Mouse (Mus musculus) heart, adult 18-20 months (tissue): ENCODE measurements around the gene Dscam. TPM values are rescaled to one million over a fixed set of nuclear protein-coding genes. Genes with fewer than 3 reads are reported as not detected.
"Not testable (repeated sequence)": the region's sequence is repeated elsewhere in the genome, so short reads cannot be mapped to it uniquely, and the experiment has no call there.

Experiments used
- DNase-seq, 2 experiments: peaks; one replicate each; pipeline ENCODE4 v3.0.0; 2021 to 2022; ENCODE audit warnings: mixed read lengths in 1 of 2
- total RNA-seq, 2 experiments: library from RNA; stranded (reverse); gene quantifications; 2 replicates each; pipeline ENCODE4 v1.2.3; 2021

The Dscam gene
- total RNA-seq, 2 experiments from 2014 or later, result 0.05 TPM; not detected in 1

DNA sequence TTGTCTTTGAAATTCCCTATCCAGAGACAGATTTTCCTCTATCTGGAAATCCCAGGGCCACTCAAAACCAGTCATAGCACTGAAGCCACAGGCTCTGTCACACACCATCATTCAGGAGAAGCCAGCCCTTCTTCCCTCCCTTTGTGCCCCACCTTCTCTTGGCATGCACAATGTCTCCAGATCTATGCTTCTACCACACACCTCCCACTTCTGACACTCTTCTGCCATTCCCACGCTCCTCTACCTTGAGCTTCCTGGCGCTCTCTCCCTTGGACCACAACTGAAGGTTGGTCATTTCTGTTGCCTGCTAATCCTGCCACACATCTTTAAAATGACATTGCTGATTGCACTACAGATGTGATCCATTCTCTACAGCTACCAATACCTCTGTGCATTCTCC lies 235.8 kb downstream of the Dscam start:
- no peak for DNase-seq

DNA sequence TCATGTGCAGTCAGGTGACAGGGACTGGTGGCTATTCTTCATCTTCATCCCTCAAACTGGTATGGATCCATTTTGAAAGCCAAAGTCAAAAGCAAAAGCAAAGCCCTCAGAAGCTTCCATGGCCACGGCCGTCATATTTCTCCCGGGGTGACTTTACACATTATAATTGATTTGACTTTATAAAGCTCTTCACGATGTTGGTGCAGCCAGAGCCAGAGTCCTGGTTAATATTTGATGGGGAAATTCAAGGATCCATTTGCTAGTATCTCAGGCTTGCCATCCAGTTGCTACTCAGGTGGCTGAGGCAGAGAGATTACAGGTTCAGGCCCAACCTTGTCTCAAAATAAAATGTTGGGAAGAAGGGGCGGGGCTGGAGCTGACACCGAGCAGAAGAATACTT lies 238.3 kb downstream of the Dscam start:
- no peak for DNase-seq

DNA sequence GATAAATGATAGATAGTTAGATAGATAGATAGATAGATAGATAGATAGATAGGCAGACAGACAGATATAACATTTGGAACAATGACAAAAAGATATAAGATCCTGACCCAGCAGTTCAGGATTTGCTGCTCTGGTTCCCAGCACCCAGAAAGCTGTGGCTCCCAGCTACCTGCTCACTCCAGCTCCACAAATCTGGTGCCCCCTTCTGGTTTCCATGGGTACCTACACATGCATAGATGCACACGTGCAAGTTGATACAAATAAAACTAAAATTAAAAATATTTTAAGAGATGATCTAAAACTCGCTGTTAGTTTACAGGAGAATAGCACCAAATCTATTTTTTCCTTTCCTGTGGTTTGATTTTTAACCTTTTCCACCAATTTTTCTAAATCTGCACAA lies 238.8 kb downstream of the Dscam start:
- DNase-seq, result no peak

DNA sequence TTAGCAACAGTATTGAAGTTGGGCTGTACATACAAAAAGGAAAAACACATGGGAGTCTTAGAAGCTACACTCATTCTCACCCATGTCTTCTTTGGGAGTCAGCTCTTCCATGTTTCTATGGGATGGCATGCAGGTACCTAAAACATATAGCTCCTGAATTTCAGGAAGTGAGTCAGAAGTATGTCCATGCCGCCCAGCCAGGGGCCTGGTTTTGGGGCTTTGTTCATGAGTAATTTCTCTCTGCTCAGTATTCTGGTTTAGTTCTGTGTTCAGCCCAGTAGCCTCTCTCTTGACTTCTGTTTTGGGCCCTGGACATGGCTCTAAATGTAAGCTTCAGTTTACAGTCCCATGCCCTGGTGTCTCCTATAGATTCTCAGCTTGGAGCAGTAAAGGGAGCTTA lies 242.5 kb downstream of the Dscam start:
- no peak for DNase-seq

DNA sequence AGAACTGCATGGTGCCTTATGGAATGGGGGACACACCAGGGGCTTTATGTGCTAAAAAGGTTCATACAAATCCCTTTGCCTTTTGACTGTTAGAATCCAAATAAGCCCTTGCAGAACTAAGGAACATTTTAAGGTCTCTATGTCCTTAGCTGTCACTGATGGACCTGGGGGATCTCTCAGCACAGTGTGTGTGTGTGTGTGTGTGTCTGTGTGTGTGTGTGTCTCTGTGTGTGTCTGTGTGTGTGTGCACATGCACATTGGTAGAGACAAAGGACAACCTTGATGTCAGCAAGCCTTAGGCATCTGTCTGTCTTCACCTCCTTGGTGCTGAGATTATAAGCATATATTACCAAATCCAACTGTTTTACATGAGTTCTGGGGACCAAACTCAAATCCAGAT lies 243.1 kb downstream of the Dscam start:
- no peak for DNase-seq

DNA sequence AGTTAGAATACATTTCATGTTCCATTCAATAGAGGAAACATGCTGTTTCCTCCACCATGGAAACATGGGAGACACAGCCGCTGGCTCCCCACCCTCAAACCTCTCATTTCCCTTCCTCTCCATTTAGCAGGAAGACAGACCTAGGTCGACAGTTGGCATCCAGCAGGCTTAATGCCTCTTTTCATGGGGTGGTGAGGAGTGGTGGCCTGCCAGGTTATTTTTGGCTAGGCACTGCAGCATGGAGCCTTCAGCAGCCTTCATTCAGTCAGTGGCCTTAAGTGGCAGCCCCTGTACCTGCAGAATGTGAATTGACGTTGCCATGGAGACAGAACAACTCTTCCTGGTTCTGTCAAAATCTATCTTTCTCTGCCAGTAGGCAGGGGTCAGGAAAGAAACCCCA lies 243.6 kb downstream of the Dscam start:
- DNase-seq, result no peak

DNA sequence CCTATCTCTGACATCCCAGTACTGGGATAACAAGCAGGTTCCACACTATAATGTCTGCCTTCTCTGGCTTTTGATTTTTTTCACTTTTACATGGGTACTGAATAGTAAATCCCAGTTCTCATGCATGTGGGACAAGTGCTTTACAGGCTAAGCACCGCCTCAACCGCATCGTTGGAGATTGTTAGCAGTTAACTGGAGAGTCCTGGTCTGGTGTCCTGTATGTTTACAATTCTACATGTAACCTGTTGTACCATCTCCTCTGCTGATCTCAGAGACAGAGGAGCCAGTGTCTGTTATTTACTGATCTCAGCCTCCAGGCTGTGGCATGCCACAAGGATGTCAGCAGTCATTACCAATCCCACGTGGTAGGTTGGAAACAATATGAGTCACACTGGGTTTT lies 246.6 kb downstream of the Dscam start:
- DNase-seq, result no peak

DNA sequence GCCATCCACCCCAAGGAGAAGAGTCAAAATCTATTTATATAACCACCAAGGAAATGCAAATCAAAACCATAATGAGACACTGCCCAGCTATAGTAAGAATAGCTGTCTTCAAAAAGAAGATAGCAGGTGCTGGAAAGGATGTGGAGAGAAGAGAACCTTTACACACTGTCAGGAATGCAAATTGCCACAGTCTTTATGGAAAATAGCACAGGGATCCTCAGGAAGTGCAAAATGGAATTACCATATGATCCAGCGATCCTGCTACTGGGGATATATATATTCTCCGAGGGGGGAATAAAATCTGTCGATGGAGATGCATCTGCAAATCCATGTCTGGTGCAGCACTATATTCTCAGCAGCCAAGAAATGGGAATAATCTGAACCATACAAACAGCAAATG lies 256.1 kb downstream of the Dscam start:
- DNase-seq, result no peak

DNA sequence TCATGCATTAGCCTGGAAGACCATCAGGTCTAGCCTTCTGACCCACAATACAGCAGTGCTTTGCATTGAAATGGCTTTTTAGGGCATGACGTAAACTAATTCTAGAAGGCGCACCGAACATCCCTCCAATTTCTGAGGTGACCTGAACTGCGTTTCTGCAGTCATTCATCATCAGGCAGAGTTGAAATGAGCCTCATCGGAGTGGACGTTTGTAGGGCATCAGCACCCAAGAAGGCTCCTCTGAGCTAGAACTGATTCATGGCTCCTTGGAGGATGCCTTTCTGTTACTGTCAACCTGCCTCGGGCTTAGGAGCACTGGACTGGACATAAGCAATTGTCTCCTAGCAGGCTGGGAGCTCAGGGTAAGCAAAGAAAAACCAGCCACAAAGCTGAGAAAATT lies 257.7 kb downstream of the Dscam start:
- no peak for DNase-seq

DNA sequence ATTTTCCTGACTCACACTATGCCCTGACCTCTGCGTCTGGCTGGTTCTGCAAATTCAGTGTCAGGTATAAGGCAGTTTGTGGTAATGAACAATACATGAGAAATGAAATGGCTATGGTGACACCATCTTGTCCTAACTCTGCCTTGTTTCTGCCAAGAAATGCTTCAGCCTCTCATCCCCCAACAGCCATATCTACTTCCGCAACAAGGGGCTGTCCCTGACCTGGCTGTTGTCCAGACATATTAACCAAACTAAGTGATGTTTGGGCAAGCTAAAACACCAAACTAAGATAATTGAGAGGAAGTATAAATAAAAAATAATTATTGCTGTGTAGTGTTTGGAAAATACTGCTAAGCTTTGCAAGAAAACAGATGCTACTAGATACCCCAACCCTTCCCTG lies 258.4 kb downstream of the Dscam start:
- DNase-seq, result no peak

DNA sequence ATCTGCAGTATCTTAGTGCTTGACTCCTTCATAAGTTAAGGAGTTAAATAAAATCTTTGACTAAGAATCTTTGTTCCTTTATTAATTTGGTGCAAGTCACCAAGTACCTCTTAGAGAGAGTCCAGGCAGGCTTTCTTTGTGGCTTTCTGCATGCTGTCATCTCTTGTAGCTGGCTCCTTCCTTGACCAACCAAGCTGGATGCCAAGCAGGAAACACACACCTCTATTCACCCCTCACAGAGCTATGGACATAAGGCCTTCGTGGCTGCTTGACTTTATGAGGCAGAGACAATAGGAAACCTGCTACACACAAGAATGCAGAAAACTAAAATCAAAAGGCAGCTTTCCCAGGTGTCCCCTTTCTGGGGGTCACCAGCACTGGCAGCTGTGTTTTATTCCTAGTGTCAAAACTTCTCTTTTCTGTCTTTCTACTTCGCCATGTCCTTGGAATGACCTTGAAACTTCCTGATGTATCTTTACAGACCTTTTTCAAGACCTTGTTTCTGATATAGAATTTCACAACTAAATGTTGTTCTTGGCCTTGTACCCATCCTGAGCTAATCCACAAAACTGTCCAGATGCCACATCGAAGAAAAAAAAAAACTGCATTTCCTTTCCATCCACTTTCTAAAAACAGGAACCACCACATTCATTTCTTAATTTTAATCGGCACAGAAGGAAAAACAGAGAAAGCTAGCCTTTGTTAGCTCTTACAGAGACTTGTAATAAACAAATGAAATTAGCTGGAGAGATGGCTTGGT lies 260.0 kb downstream of the Dscam start:
- DNase-seq, result no peak

DNA sequence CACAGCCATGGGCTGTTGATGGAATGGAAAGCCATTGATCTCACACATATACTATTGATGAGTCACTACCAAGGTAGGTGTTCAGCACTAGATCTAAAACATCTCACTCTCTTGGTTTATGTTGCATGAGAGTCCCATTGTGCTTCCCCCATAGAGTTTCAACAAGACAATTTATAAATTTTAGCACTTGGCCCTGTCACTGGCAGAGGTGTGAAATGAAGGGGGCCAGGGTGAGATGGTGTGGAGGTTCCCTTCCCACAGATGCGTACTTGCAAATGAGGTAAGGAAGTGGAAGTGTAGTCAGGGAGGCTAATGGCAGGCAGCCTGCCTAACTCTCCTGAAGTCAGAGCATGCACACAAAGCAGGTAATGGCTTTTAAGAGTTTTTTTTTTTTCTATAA lies 262.7 kb downstream of the Dscam start:
- DNase-seq, result no peak

DNA sequence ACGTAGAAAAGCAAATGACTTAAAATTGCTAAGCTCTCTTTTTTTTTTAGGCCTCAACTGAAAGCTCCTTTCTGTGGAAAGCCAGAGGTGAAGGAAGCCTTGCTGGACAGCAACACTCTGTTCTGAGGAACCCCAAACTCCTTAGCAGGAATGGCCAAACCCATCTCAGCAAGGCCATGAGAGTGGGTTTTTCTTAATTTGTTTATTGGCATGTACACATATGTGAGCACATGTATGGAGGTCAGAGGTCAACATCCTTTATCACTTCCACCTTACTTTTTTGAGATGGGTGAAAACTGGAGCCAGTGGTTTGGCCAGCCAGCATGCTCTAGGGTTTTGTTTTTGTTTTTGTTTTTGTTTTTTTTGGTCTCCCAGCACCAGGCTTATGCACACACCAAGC lies 263.5 kb downstream of the Dscam start:
- no peak for DNase-seq

DNA sequence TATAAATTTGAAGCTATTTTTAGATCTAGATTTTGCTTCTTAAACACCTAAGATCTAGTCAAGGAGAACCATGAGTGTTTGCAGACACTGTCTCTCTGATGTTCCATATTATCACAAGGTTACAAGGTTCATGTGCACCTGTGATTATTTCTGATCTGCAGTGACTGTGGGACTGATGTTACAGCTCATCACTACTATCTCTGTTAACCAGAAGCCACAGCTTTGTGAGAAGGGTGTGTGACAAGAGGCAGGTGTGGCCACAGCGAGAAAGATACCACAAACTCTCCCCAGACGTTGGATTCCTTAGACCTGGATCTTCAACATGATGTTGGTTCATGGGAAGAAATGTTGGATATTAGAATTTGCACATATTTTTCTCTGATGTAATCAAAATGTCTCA lies 263.9 kb downstream of the Dscam start:
- DNase-seq, result no peak

DNA sequence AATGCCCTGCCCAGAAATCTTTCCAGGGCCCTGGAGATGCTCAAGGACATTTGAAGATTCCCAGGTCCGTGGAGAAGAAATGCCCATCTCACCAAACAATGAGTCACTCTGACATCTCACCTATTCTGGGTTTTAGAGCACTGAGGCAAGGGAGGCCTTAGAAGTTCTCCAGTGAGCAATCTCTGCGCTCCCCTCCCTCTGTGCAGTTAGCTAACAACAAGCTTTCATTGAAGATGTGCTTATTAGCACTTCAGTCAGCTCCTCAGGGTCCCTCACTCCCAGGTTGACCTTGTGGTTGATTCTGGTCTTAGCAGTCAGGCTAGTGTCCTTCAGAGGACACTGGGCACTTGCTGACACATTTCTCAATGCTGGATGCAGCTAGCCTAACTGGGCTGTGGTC lies 265.8 kb downstream of the Dscam start:
- no peak for DNase-seq

DNA sequence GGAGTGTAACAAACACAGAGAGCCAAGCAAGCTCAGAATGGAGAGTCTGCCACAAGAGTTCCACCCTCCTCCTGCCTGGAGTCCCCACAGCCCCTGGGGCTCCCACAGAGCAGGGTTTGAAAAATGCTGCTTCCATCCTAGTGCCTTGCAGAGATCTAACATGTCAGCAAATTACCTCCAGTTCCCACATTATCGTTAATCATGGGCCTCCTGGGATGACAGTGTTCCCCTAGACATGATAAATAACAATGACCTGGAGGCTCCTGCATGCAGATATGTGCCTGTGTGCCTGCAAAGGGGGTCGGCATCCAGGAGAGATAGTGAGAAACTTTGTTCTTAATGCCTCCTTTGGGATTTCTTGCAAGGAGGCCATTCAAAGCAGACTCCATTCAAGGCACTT lies 266.2 kb downstream of the Dscam start:
- no peak for DNase-seq

DNA sequence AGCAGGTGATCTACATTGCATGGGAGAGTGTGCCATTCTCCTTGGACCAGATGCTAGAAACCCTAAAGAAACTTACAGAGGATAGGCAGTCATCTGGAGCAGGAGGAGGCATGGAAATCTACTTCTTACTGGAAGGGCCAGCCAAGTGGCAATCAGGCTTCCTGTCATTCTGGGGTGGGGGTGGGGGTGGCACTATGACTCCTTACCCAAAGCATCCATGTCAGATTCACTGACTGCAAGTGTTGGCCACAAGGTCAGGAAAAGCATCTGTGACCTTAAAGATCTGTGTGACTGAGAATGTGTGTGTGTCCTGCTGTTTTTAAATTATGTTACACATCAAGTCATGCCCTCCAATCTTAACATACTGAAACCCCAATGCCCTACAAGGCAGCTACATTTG lies 268.0 kb downstream of the Dscam start:
- DNase-seq, result no peak

DNA sequence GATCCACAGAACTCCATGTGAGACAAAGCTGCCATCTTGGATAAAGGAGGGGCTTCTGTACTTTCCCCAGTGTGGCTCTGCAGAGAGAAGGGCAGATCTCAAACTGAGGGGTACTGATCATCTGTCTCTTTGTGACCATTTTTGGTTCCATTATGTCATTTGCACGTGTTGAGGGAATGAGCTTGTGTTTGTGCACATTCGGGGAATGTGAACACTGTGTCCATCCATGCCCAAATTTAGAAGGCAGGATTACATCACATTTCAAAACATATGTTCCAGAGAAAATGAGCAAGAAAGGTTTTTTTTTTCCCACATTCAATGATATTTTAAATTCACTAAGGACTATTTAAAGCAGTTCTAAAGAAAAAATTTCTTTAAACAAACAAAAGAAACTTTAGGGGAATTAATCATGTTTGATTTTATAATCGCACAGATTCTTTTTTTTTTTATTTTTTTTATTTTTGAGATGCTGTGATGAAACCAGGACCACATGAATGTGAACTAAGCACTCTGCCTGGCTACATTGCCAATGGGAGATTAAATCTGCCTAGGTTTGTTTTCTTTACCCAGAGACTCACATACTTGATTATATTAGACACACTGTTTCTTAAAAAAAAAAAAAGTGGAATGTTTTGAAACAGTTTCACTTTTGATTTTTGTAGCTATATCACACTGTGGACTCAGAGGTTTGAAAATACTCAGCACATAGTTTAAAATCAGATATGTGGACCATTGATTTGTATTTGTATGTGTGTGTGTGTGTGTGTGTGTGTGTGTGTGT lies 269.1 kb downstream of the Dscam start:
- DNase-seq, result no peak

DNA sequence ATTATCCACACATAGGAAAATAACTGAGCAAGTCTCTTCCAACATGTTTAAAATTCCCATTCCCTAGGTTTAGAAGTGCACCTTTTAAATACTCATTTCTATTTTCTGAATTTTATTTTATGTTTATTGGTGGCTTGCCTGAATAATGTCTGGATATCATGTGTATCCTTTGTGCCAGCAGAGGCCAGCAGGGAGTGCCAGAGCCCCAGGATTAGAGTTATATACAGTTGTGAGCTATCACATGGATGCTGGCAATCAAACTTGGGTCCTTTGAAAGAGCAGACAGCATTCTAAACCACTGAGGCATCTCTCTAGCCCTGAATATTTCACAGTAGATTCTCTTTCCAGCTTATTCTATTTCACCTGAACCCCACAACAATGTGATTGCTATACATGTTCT lies 271.2 kb downstream of the Dscam start:
- no peak for DNase-seq

DNA sequence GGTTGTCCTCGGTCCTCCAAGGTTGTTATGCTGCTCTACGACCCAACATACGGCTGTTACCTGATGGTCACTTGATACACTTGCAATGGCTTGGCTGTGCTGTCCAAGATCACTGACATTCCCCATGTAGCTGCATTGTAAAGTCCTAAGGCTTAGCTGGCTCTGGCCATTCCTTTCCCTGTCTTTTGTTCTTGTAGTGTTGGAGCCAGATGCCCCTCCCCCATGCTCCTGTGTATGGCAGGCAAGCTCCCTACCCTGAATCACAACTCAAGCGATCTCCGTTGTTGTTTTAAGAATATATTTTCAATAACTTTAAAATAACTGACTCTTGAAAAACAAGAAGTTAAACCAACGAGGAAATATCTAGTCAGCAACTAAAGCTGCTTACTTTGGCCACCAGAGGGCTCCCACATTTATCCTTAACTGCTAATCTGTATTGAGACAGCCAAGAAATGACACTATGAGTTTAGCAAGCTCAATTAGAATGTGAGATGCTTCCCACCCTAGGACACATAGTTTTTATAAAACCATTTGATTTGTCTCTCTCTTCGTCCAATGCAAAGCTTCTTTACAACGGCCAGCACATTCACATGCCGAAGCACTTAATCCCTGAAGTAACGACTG lies 273.9 kb downstream of the Dscam start:
- DNase-seq, result peak; percentile 3 to 37

DNA sequence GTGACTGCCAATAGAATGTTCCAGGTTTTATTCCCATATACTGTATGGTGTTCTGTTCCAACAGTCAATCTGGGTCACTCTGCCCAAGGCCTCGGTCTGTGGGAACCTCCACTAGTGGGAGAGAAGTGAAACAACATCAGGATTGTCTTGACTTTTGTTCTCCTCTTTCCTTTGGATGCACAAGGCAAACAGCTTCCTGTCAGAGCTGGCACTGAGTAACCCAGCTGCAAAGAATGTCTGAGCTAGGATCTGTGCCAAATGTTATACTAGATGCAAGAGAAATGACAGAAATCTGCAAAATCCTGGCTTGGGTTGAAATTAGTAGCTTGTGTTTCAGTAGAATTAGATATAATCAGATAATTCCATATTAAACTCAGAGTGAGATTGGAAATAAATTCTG lies 282.5 kb downstream of the Dscam start:
- no peak for DNase-seq

DNA sequence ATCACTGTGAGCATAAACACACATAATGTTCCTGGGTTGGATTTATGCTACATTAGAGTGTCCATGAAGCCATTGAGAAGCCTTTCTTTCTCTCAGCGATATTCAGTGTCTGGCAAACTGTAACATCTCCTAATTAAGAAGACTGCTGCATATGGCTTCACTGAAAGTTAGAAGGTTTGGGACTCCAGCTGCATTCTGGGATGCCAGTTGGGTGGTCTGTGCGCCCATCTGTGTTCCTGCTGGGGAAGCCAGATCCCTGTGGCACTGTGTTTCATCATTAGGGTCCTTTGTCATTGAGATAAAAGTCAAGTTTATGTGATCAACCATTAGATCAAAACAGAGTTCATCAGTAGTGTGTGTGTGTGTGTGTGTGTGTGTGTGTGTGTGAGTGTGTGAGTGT lies 284.7 kb downstream of the Dscam start:
- no peak for DNase-seq

DNA sequence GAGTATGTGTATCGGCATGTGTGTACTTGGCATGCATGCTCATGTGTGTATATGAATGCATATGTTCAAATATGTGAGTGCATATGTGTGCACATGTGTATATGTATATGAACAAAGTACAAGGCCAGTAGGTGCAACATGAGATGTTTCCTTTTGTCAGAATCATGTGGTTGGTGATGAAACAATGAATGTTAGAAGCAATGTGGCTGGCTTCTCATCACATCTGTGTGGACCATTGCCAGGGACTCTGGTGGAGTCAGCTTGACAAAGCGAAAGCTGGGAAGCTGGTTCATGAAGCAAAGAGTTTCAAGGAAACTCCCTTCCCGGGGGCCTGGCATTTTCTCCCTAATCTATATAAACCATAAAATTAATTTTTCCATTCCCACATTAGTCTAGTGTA lies 286.0 kb downstream of the Dscam start:
- not testable (repeated sequence) for DNase-seq

DNA sequence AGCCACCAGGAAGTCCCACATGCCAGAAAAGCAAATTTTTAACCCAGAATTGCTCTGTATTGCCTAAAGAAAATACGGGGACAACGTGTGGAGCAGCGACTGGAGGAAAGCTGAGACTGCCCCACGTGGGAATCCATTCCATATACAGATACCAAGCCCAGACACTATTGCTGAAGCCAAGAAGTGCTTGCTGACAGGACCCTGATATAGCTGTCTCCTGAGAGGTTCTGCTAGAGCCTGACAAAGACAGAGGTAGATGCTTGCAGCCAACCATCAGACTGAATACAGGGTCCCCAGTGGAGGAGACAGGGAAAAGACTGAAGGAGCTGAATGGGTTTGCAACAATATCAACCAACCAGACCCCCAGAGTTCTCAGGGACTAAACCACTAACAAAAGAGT lies 293.3 kb downstream of the Dscam start:
- DNase-seq, result no peak
